Mouse (Mus musculus): Measurements from ENCODE around the gene Klc4.

Klc4 gene

DNA sequence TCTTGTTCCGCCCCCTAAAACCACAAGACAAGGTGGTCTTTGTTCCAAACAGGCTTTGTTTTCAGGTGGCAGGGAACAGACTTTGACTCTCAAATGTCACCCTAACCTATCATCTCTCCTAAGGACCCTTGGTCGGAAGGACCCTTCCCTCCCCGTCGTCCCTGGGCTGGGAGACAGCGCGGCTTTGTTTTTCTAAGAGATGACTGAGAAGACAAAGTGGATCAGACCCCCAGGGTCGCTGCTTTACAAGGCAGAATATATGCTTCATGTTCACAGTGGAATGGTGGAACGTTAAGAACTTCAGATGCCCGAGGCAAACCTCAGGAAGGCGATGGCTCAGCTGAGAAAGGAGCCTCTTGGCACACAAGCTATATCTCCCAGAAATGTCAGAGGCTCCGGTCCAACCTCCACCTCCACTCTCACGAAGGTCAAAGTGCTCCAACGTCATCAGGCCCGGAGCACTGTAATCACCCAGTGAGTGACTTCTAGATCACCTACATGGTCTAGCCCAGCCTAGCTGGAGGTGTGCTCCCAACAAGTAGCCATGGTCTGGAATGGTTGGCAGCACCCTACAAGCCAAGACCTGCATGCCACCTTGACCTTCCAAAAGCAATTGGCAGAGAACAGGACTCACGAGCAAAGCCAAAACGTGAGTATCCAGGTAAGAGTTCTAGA lies 26.0 kb downstream of the Klc4 start:
- DNase-seq = no peak

DNA sequence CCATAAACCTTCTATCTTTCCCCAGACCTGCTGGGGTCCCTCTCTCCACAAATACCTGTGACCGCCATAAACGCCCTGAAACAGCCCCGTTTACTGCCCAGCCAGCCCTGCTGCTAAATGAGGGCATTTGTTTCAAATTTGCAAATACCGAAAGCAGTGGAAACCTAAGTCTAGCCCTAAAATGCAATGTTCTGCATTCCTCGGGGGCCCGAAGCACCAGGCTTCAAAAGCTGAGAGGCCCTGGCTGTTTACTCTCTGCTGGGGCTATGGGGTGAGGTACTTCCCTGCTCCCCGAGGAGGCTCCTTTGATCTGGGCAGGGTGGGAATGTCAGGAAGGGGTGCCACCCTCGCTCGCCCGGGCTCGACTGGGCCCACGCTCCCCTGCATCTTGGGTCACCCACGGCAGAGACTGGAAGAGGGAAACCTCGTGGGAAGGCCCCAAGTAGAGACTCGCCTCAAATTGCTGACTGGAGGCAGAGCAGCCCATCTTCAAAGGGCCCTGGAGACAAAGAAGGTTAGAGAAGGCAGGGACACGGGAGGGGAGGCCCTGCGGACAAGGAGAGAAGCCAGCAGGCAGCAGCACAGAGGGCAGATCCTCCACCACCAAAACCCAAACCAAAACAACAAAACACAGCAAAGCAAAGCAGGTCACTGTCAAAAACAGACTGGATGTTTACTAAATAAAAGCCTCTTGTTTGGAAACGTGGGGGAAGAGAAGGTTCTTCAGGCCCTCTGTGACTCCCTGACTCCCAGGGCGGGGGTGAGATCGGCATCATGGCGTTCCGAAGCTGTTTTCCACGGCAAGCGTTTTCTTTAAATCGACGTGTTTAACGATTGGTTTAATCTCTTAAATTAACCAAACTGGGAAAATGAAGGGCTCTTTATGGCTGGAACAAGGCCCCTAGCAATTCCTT lies 26.8 kb downstream of the Klc4 start:
- DNase-seq = no peak

DNA sequence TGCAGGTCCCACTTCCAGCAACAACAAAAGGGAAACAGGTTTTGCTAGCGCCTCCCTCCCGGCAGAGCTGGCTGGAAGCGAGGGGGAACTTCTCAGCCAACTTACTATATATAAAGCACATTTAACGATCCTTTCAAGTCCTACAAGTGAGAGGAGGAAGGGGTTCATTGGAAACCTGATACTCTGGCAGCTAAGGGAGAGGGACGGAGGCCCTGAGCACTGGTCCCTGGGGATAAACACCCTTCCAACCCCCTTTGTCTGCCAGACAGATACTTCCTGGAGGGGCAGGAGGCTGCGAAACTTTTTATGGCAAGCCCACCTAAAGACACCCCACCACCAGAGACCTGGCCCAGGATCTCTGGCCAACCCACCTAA lies 27.4 kb downstream of the Klc4 start:
- no peak for DNase-seq

DNA sequence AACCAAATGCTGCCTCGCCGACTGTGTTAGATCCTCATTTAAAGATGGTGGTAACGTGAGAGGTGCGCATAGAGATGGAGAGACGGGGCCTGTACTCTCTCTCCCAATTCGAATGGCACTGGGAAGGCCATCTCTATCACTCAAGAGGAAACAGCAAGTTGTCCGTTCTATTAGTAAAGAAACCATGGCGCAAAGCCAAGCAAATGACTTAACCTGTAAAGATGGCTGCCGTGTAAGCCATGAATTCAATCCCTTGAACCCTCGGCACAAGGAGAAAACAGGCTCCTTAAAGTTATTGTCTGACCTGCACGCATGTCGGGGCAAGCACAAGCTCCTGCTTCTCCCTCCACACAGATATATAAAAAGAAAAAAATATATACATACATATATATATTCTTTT lies 28.0 kb downstream of the Klc4 start:
- DNase-seq = no peak

DNA sequence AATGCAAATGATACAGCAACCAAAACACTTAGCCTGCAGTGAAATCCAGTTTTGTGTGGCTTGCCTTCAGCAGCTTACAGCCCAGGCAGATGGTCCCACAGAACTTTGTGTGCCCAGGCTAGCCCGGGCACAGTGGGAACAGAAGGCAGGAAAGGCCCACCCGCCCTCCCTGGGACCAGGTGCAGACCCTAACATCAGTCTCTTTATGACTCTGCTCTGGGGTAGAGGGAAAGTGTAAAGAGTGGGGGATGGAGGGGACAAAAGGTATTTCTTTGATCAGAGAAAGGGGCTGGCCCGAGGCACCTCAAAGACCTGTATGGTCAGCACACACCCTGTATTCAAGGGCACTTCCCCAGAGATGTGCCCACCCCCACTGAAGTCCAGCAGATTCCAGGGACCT lies 32.6 kb downstream of the Klc4 start:
- no peak for DNase-seq

DNA sequence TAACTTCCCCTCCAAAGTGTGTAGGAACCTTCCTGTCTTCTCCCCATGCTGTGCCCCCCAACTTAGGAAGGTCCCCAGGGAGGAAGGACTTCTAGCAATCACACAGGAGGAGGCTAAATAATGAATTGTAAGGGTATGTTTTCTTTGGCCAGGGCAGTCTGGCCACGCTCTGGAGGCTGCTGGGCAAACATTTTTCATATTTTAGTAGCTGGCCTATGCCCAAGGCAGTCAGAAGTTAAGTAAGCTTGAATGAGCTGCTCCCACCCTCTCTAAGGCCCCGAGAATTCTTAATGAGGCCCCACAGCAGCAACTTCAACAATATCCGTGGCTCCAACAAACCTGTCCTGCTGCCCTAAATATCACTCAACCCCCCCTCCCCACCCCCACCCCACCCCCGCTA lies 33.0 kb downstream of the Klc4 start:
- no peak for DNase-seq

DNA sequence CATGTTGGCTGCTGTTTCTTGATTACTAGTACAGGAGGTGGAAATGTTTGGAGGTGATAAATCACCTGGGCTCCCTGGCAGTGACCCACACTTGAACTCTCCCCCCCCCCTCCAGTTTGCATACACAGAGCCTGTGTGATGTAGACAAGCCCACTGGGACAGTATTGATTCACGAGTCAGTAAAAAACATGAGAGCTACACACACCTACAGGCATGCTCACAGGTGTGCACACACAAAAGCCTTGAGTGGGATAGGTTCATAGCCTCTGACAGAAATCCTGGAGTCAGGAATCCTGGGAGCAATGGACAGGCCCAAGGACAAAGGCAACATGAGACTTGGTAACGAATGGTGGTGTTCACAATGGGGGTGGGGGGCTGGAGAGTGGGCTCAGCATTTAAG lies 33.6 kb downstream of the Klc4 start:
- DNase-seq = no peak

DNA sequence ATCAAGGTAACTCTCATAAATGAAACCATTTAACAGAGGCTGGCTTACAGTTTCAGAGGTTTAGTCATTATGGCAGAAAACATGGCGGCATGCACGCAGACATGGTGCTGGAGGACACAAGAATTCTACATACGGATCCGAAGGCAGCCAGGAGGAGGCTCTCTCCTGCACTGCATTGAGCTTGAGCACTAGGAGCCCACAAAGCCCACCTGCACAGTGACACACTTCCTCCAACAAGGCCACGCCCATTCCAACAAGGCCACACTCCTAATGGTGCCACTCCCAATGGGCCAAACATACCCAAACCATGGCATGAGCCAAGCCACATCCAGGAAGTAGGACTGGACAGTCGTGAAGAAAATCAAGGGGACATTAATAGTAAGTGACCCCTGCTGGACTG lies 34.5 kb downstream of the Klc4 start:
- DNase-seq = no peak

DNA sequence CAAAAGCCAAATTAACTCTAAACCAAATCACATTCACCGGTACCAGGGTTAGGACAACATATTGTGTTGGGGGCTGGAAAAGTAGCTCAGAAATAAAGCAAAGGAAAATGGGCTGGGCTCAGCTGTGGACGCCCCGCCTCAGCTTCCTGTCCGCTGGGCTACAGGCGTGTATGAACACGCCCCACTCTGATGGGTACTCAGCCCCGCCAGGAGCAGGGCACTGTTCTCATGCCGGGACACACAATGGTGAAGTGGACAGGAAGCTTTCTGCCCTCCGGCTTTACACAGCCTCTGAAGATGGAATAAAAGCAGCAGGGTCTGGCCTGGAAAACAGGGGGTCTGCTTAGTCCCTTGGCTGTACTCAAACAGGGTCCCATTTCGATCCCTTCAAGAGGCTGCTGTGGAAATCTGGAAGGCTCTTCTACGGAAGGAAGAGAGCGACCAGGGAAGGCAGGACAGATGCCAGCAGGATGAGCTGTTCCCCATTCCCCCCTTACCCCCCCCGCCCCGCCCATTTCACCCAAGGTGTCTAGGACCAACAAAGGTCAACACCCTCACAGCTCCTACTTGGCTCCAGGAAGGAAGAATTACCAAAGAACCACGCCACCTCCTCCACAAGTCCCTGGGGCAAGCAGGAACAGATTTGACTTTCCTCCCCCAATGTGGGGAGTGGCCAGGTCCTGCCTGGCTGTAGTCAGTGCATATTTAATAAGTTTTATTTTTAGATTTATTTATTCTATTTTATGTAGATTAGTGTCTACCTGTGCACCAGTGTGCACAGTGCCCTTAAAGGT lies 35.9 kb downstream of the Klc4 start:
- DNase-seq = no peak

DNA sequence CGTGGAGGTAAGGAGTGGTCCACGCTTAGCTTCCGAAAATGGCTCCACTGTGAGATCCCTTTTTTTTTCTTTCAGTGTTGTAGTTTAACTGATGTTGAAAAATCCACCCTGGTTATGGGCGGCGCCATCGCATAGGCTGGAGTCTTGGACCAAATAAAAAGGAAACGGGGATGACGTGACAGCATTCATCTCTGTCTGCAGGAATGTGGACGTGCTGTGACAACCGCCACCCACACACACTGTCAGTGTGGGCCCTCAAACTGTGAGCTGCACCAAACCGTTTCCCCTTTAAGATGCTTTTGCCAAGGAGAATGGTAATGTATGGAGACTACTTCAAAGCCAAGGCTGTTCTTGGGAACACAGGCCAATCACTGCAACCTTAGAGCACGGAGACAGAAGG lies 39.8 kb downstream of the Klc4 start:
- DNase-seq = no peak

DNA sequence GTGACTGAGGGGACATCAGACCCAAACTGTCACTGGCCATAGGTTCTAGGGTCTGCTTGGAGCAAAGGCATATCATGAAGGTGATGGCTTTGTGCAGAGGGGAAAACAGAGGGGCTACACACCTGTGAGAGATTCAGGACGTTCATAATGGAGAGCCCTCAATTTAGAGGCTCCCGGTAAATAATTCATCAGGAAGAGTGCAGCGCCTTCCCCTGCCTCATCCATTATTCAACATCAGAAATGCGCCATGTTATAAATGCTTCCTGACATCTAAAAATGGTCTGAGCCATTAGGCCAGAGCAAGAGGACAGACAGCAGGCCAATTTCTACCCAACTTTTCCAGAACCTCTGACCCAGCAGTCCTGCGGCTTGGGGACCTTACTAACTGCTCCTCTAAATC lies 40.7 kb downstream of the Klc4 start:
- DNase-seq = no peak

DNA sequence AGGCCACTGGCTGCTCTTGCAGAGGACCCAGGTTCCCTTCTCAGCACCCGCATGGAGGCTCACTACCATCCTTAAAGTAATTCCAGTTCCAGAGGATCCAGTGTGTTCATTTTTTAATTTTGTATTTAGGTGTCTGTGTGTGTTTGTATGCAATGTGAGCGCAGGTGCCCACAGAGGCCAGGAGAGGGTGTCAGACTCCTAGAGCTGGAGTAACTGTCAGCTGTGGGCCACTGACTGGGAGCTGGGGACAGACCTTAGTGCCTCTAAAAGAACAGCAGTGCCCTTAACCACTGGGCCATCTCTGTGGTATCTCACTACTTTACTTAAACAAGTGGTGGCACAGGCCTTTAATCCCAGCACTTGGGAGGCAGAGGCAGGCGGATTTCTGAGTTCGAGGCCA lies 42.6 kb downstream of the Klc4 start:
- DNase-seq = no peak

DNA sequence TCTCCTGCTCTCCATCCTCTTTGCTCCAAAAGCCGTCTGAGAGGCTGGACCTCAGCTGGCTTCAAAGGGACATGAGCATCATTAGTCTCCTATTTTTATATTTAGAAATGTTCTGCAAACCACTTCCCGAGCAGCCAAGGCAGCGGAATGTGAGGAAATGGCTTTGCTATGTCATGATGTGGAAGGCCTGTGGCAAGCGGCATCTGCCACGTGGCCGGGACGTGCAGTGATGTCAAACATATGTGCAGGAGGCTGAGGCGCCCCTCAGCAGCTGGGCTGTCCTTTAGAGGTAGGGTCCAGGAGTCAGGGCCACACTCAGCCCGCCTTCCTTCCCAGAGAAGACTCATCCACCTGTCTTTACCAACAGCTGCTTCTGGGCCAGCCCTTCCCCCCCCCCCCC lies 43.6 kb downstream of the Klc4 start:
- no peak for DNase-seq

DNA sequence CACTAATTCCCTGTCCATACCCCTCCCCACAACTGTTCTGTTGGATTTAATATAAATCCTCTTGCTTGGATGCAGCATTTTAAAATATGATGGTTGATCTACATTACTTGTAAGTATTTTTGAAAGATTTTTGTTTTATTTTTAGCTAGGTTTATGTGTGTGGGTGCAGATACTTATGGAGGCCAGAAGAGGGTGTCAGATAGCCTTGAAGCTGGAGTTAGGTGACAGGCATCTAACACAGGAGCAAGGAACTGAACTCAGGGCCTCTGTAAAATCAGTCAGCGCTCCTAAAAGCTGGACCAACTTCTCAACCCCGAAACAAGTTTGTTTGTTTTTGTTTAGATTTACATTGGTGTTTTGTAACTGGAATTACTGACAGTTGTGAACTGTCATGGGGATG lies 45.3 kb downstream of the Klc4 start:
- DNase-seq = no peak

DNA sequence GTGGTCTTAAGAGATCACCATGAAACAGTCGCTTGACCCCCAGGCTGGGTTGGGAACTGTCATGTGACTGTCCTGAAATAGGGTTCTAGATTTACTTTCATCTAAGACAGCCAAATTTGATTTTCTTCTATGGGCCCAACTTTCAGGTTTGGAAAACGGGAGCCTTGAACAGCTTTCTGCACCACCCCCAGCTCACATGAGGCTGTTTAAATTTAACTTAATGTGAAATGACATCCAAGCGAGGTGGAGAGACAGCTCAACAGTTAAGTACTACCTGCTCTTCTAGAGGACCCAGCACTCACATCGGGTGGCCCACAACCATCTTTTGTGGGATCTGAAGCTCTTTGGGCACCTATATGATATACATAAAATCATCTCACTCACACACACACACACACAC lies 46.9 kb downstream of the Klc4 start:
- no peak for DNase-seq

DNA sequence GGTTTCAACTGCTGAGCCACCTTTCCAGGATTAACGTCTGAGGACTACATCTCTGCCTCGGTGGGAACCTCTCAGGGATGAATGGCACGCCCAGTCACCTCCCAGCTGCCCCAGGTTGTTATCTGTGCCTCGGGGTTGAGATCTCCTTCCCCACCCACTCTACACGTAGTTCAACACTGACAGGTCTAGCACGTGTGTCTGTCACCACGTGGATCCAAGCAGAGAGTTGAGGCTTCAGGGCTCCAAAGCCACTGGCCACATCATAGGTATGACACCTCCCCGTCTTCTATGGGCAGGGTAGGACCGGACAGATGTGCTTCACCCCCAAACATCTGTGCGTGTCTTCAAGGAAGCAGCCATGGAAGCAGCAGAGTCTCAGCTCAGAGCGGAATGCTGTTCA lies 47.9 kb downstream of the Klc4 start:
- no peak for DNase-seq

DNA sequence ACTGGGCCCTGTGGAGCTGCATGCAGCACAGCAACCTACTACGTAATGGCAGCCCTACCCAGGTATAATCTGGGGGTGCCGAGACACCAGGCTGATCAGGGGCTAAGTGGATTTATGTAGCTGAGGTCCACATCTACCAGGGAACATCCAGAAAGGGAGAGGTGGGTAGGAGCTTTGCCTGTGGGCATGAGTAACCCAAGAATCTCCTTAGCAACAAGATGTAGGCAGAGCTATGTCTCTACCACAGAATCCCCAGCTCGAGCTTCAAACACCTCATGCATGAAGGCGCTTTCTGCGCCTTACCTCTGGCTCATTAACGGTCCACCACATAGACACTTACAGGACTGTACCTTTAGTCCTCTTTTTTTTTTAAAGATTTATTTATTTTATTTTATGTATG lies 50.5 kb downstream of the Klc4 start:
- DNase-seq = no peak

DNA sequence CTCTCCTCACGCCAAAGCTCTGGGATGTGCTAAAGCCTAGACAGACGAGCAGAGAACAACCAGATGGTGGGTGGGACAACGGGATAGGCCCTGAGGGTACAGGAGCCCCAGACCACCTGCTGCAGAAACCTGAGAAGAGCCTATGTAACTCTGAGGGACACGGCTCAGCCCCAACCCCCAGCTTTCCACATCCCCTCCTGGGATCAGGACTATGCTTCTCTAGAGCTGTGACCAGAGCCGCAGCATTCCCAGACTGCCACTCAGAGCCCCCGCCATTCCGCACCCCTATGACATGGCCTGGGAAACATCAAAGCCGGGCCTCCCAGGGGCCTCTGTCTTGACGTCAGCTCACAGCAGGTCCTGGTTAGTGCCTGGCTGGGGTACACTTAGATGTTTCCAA lies 51.2 kb downstream of the Klc4 start:
- DNase-seq = no peak

DNA sequence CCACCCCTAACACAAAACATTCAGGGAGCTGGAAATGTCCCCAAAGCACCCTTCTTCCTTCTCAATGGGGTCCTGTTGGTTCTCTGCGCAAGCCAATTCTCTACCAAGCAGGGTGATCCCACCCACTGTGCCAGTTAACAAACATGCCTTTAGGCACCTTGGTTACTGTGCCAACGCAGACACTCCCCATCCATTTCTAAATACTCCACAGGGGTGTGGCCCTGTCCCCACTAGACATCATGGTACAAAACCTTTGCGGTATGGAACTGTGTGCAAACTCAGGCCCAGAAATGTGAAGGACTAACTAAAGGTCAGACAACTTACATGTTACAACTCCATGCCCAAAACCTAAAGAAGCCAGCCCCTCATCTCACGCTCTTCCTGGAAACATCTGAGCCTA lies 52.7 kb downstream of the Klc4 start:
- no peak for DNase-seq

DNA sequence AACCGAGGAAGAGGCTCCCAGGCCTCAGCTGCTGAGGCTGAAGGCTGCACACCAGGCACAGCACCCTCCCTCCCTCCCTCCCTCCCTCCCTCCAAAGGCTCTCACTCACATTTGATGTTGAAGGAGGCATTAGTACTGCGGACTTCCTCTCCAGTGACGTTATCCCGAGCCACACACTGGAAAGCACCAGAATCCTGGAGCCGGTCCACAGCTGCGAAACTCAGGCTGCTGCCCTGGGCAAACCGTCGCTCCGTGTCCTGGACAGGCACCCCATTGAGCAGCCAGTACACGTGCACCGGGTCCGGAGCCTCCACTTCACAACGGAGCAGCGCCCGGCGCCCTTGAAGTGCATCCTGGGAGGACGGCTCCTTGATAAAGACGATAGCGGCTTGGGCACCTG lies 54.4 kb downstream of the Klc4 start:
- DNase-seq = no peak

DNA sequence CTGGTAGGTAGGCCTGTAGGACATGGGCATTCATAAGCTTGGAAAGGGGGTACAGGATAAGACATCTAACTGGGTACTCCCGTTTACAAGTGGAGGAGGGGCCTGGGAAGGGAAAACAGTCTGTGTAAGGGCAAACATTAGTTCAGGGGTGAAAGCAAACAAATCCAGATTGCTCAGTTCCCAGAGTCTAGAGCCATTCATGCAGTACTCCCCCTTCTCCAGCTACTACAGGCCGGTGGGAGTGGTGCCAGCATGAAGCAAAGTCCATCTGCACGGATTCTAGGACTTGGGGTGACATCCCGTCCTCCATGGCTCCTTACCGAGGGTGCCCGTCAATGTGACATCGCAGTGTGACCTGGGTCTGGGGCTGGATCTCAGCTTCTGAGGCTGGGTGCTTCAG lies 55.4 kb downstream of the Klc4 start:
- DNase-seq = no peak

DNA sequence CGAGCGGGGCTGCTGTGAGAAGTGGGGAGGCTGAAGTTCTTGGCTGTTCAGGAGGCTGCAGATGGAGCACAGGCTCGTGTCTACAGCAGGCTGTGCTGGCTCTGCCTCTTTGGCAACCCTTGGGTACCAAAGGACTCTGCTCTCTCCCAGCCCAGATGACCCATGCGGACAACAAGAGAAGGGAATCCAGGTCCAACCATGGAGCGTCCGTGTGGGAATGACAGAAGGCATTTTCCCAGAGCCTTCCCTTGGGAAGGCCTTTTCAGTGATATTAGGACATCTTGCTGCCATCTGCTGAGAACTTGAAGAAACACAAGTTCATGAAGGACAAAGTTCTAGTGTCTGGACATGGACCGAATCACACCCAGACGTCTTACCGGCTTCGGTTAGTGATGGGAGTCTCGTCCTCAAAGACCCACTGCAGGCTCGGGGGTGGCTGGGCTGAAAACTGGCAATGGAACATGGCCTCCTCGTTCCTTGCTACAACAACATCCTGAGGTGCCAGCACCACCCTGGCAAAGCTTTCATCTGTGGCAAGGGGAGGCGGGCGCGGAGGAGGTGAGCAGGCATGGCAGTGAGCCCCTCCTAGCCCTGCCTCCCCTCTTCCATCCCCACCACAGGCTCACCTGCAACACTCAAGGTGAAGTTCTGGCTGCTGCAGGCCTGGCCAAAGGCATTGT lies 56.0 kb downstream of the Klc4 start:
- peak; percentile 51 for DNase-seq

DNA sequence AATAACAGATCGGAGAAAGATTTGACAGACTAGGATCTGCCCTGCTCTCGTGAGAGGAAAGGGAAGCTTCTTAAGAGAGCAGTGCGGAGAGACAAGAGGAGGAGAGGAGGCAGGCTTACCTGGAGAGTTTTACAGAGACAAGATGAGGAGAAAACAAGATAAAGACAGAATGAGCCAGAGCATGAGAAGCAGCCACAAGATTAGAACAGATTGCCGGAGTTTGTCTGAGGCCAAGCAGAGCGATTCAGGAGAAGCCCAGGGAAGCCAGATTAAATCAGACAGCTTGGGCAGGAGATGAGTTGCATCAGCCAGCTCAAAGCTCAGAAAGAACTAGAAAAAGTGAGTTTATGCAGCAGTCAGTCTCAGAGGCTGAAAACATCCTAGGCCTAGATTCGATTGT lies 56.9 kb downstream of the Klc4 start:
- DNase-seq = no peak

Data from cerebellum, adult 11-12 months (tissue).